Mouse (Mus musculus) heart, embryonic 13.5 days (tissue): ENCODE measurements at regions not wholly inside any gene's neighbourhood (a gene's known extent, or its start where the extent isn't known, plus 50 kb on each side); places are given as distances from the start of the nearest gene placed in this dataset.

Experiments used
- ATAC-seq: fragments of 200-750 bp; cut with Nextera tagmentation; 2 replicates; pipeline ENCODE4 v1.8.0; 2017; ENCODE audit warnings: moderate TSS enrichment; ENCODE audit not compliant: insufficient number of reproducible peaks, low FRiP score, low TSS enrichment; ENCODE audit errors: extremely low read depth
- H3K27ac ChIP-seq: fragments of 300-500 bp; sonication (generic); replicated peaks from 2 replicates; pipeline ENCODE4 v1.5.1; 2015; ENCODE audit warnings: moderate library complexity, mild to moderate bottlenecking, inconsistent platforms
- H3K27me3 ChIP-seq: fragments of 300-500 bp; sonication (generic); replicated peaks from 2 replicates; pipeline ENCODE4 v1.6.1; 2015; ENCODE audit warnings: mild to moderate bottlenecking, inconsistent platforms
- H3K36me3 ChIP-seq: fragments of 300-500 bp; sonication (generic); 2 replicates; pipeline ENCODE4 v1.6.1; 2015; ENCODE audit warnings: mild to moderate bottlenecking, inconsistent platforms
- H3K4me1 ChIP-seq: fragments of 300-500 bp; sonication (generic); 2 replicates; pipeline ENCODE4 v1.6.1; 2015; ENCODE audit warnings: inconsistent platforms
- H3K4me2 ChIP-seq: fragments of 300-500 bp; sonication (generic); 2 replicates; pipeline ENCODE4 v1.6.1; 2015; ENCODE audit warnings: inconsistent platforms, mild to moderate bottlenecking, moderate library complexity
- H3K4me3 ChIP-seq: fragments of 300-500 bp; sonication (generic); 2 replicates; pipeline ENCODE4 v1.5.1; 2015; ENCODE audit warnings: moderate library complexity, mild to moderate bottlenecking, inconsistent platforms
- H3K9ac ChIP-seq: fragments of 300-500 bp; sonication (generic); 2 replicates; pipeline ENCODE4 v1.6.1; 2015; ENCODE audit warnings: inconsistent platforms, mild to moderate bottlenecking, moderate library complexity
- H3K9me3 ChIP-seq: fragments of 300-500 bp; sonication (generic); 2 replicates; pipeline ENCODE4 v1.6.1; 2016; ENCODE audit warnings: inconsistent platforms
- WGBS: fragments of 180-500 bp; shearing (Covaris S2); methylation state at CpG from one replicate; pipeline ENCODE4 v1.1.7; 2015; ENCODE audit warnings: mixed read lengths; 5-methylcytosine and 5-hydroxymethylcytosine counted together

- H3K4me2 ChIP-seq, result no peak overlapping the region
- no peak for ATAC-seq
- no peak overlapping the region for H3K27ac ChIP-seq
- H3K4me3 ChIP-seq, result no peak overlapping the region
- no peaks in the 10 kb centered on the region for H3K9me3 ChIP-seq
- H3K9ac ChIP-seq, result no peak overlapping the region
- no peaks in the 10 kb centered on the region for H3K36me3 ChIP-seq
- peaks cover 4% of the 10 kb centered on the region; the same call in 1 of the 2 replicates for H3K27me3 ChIP-seq
- WGBS, result 66% methylated on average over 11 of the region's 11 CpGs
- H3K4me1 ChIP-seq, result no peaks in the 10 kb centered on the region
Observed at GRCm38 (mm10) chr5:118978921-118979630, 418.6 kb downstream of the Med13l start.

- no peak for ATAC-seq
- no peak overlapping the region for H3K4me2 ChIP-seq
- peaks cover 5% of the 10 kb centered on the region; the same call in 1 of the 2 replicates for H3K4me1 ChIP-seq
- no peaks in the 10 kb centered on the region for H3K36me3 ChIP-seq
- no peak overlapping the region for H3K27ac ChIP-seq
- H3K9ac ChIP-seq, result no peak overlapping the region
- no peak overlapping the region for H3K4me3 ChIP-seq
- no peaks in the 10 kb centered on the region for H3K9me3 ChIP-seq
- 26% methylated on average over 16 of the region's 16 CpGs for WGBS
- peaks cover 4% of the 10 kb centered on the region; the same call in 1 of the 2 replicates for H3K27me3 ChIP-seq
Observed at GRCm38 (mm10) chr5:118981046-118981445, 420.6 kb downstream of the Med13l start.

- 77% methylated on average over 3 of the region's 3 CpGs for WGBS
- H3K4me1 ChIP-seq, result peaks cover 5% of the 10 kb centered on the region; the same call in 1 of the 2 replicates
- H3K36me3 ChIP-seq, result no peaks in the 10 kb centered on the region
- H3K9ac ChIP-seq, result no peak overlapping the region
- H3K4me3 ChIP-seq, result no peak overlapping the region
- ATAC-seq, result no peak
- peaks cover 9% of the 10 kb centered on the region for H3K27me3 ChIP-seq
- H3K27ac ChIP-seq, result no peak overlapping the region
- H3K4me2 ChIP-seq, result no peak overlapping the region
- H3K9me3 ChIP-seq, result no peaks in the 10 kb centered on the region
Observed at GRCm38 (mm10) chr5:118984251-118984650, 423.8 kb downstream of the Med13l start.

GRCm38 (mm10) chr5:118984797-118985408 is 424.4 kb downstream of the Med13l start:
- Histone ChIP-seq H3K36me3 (no peaks in the 10 kb centered on the region), H3K4me1 (peaks cover 5% of the 10 kb centered on the region; the same call in 1 of the 2 replicates), H3K4me2 (no peak overlapping the region), H3K4me3 (no peak overlapping the region), H3K9me3 (no peaks in the 10 kb centered on the region), H3K27me3 (peaks cover 9% of the 10 kb centered on the region), H3K27ac (no peak overlapping the region), H3K9ac (no peak overlapping the region)
- no peak for ATAC-seq
- 64% methylated on average over 9 of the region's 9 CpGs for WGBS

GRCm38 (mm10) chr5:118987376-118988000 is 427.0 kb downstream of the Med13l start:
- H3K27me3 ChIP-seq, result peaks cover 5% of the 10 kb centered on the region
- no peak overlapping the region for H3K4me2 ChIP-seq
- no peak overlapping the region for H3K27ac ChIP-seq
- H3K9me3 ChIP-seq, result no peaks in the 10 kb centered on the region
- H3K9ac ChIP-seq, result no peak overlapping the region
- no peaks in the 10 kb centered on the region for H3K36me3 ChIP-seq
- 54% methylated on average over 10 of the region's 10 CpGs for WGBS
- H3K4me3 ChIP-seq, result no peak overlapping the region
- no peak for ATAC-seq
- H3K4me1 ChIP-seq, result peaks cover 5% of the 10 kb centered on the region; the same call in 1 of the 2 replicates

GRCm38 (mm10) chr5:118999124-118999523 is 438.6 kb downstream of the Med13l start:
- no peak overlapping the region for H3K4me3 ChIP-seq
- H3K4me1 ChIP-seq, result 0 out of 2 replicates have a peak, but pooled peaks cover 3% of the 10 kb centered on the region
- peaks cover 35% of the 10 kb centered on the region for H3K27me3 ChIP-seq
- no peak overlapping the region for H3K27ac ChIP-seq
- H3K9me3 ChIP-seq, result no peaks in the 10 kb centered on the region
- no peak for ATAC-seq
- no peak overlapping the region for H3K9ac ChIP-seq
- H3K4me2 ChIP-seq, result no peak overlapping the region
- 12% methylated on average over 15 of the region's 15 CpGs for WGBS
- no peaks in the 10 kb centered on the region for H3K36me3 ChIP-seq

- H3K9ac ChIP-seq, result peak overlapping the region; percentile 75
- no peak overlapping the region for H3K27ac ChIP-seq
- 3% methylated on average over 34 of the region's 34 CpGs for WGBS
Observed at GRCm38 (mm10) chr5:119005825-119006471, 445.5 kb downstream of the Med13l start.

GRCm38 (mm10) chr5:119010048-119010447 is 449.6 kb downstream of the Med13l start:
- no peak for ATAC-seq
- 53% methylated on average over 14 of the region's 14 CpGs for WGBS
- Histone ChIP-seq H3K9me3 (peaks cover 6% of the 10 kb centered on the region; the same call in 1 of the 2 replicates), H3K4me1 (peaks cover 8% of the 10 kb centered on the region), H3K4me3 (no peak overlapping the region), H3K9ac (no peak overlapping the region), H3K36me3 (no peaks in the 10 kb centered on the region), H3K4me2 (no peak overlapping the region), H3K27ac (no peak overlapping the region), H3K27me3 (peaks cover 46% of the 10 kb centered on the region)

More at GRCm38 (mm10) chr5:119005825-119006471, 445.5 kb downstream of the Med13l start:
- ATAC-seq, result no peak
- peak overlapping the region; percentile 46 for H3K4me3 ChIP-seq
- H3K36me3 ChIP-seq, result no peaks in the 10 kb centered on the region
- H3K9me3 ChIP-seq, result no peaks in the 10 kb centered on the region
- H3K4me2 ChIP-seq, result peak overlapping the region; percentile 74
- H3K4me1 ChIP-seq, result peaks cover 8% of the 10 kb centered on the region
- H3K27me3 ChIP-seq, result peaks cover 58% of the 10 kb centered on the region

GRCm38 (mm10) chr5:119015181-119015580 is 454.7 kb downstream of the Med13l start:
- Histone ChIP-seq H3K27me3 (peaks cover 23% of the 10 kb centered on the region), H3K27ac (no peak overlapping the region), H3K9me3 (peaks cover 10% of the 10 kb centered on the region; the same call in 1 of the 2 replicates), H3K4me2 (no peak overlapping the region), H3K4me1 (no peaks in the 10 kb centered on the region), H3K4me3 (no peak overlapping the region), H3K36me3 (no peaks in the 10 kb centered on the region), H3K9ac (no peak overlapping the region)
- no peak for ATAC-seq
- 87% methylated on average over 5 of the region's 5 CpGs for WGBS

GRCm38 (mm10) chr5:119015606-119016255 is 455.3 kb downstream of the Med13l start:
- WGBS, result 22% methylated on average over 15 of the region's 15 CpGs
- H3K27me3 ChIP-seq, result peaks cover 25% of the 10 kb centered on the region
- H3K27ac ChIP-seq, result no peak overlapping the region
- H3K9me3 ChIP-seq, result peaks cover 10% of the 10 kb centered on the region; the same call in 1 of the 2 replicates
- no peak overlapping the region for H3K4me2 ChIP-seq
- no peaks in the 10 kb centered on the region for H3K36me3 ChIP-seq
- ATAC-seq, result no peak
- no peaks in the 10 kb centered on the region for H3K4me1 ChIP-seq
- H3K9ac ChIP-seq, result no peak overlapping the region
- no peak overlapping the region for H3K4me3 ChIP-seq

- Histone ChIP-seq H3K36me3 (no peaks in the 10 kb centered on the region), H3K4me2 (no peak overlapping the region), H3K27ac (no peak overlapping the region), H3K4me3 (no peak overlapping the region), H3K4me1 (no peaks in the 10 kb centered on the region), H3K9me3 (peaks cover 10% of the 10 kb centered on the region; the same call in 1 of the 2 replicates), H3K27me3 (peaks cover 29% of the 10 kb centered on the region), H3K9ac (no peak overlapping the region)
- ATAC-seq, result no peak
- 32% methylated on average over 4 of the region's 4 CpGs for WGBS
Observed at GRCm38 (mm10) chr5:119016420-119016819, 455.9 kb downstream of the Med13l start.
